Mouse (Mus musculus) gastrocnemius, postnatal 36 days (tissue): Measurements from ENCODE around the gene Abca1. TPM values are rescaled to one million over a fixed set of nuclear protein-coding genes. Genes with fewer than 3 reads are reported as not detected.

ENCODE experiments used
- DNase-seq, 2 experiments: peaks; one replicate each; pipeline ENCODE4 v3.0.0; 2022
- intact Hi-C: fragments of 180-260 bp; cut with DNase I; formaldehyde crosslinking; loops from one replicate; pipeline ENCODE4 v1.15.1; 2025
- long read RNA-seq, 2 experiments: library from polyadenylated mRNA; stranded (forward); transcript quantifications; one replicate each; pipeline ENCODE4 v2.0.0; 2021
- total RNA-seq, 2 experiments: library from RNA; stranded (reverse); gene quantifications; 2 replicates each; pipeline ENCODE4 v1.2.3; 2021

The Abca1 gene
- 1 to 10 TPM; 6.3 to 7.2 TPM for total RNA-seq
- long read RNA-seq, experiment 1, partial matches to known transcripts, result 1 of 1 reads
- long read RNA-seq, experiment 1, other reads (novel, unspliced or antisense), result 0 of 1 reads
- long read RNA-seq, experiment 2, result 0 reads

- DNase-seq, result peak; percentile 82 to 89
- intact Hi-C loops, result loop anchor here (2.0 kb wide), 1 partner anchor 37 kb away; no protein-coding TSS in a partner anchor
Measured at GRCm38 (mm10) chr4:53159767-53160166, at the start of gene Abca1. Gene Abca1 (minus strand): TSS chr4:53159895.

GRCm38 (mm10) chr4:53204482-53204881, 44.8 kb upstream of the Abca1 start:
- no peak for DNase-seq
- intact Hi-C loops, result no loop called here

GRCm38 (mm10) chr4:53203595-53204400, 44.1 kb upstream of the Abca1 start:
- intact Hi-C loops, result no loop called here
- DNase-seq, result no peak

- no peak for DNase-seq
- intact Hi-C loops, result no loop called here
Measured at GRCm38 (mm10) chr4:53200276-53200675, 40.6 kb upstream of the Abca1 start.

GRCm38 (mm10) chr4:53197842-53198241, 38.1 kb upstream of the Abca1 start:
- intact Hi-C loops, result loop anchor here (2.0 to 10.0 kb wide), 2 partner anchors 39 to 83 kb away; partner anchors contain the start of gene Abca1
- DNase-seq, result peak in 1 of 2 experiments; percentile 11

- DNase-seq, result peak; percentile 78 to 88
- intact Hi-C loops, result loop anchor here (2.0 to 10.0 kb wide), 2 partner anchors 37 to 81 kb away; partner anchors contain the start of gene Abca1
Measured at GRCm38 (mm10) chr4:53196058-53196771, 36.5 kb upstream of the Abca1 start.

- intact Hi-C loops, result no loop called here
- DNase-seq, result peak in 1 of 2 experiments; percentile 35
Measured at GRCm38 (mm10) chr4:53187071-53187470, 27.4 kb upstream of the Abca1 start.

GRCm38 (mm10) chr4:53186573-53186972, 26.9 kb upstream of the Abca1 start:
- no peak for DNase-seq
- intact Hi-C loops, result no loop called here

GRCm38 (mm10) chr4:53186141-53186540, 26.4 kb upstream of the Abca1 start:
- intact Hi-C loops, result no loop called here
- no peak for DNase-seq

GRCm38 (mm10) chr4:53181479-53181878, 21.8 kb upstream of the Abca1 start:
- no peak for DNase-seq
- intact Hi-C loops, result no loop called here

GRCm38 (mm10) chr4:53179308-53179820, 19.7 kb upstream of the Abca1 start:
- no peak for DNase-seq
- intact Hi-C loops, result no loop called here

GRCm38 (mm10) chr4:53178489-53178888, 18.8 kb upstream of the Abca1 start:
- intact Hi-C loops, result no loop called here
- no peak for DNase-seq

- intact Hi-C loops, result no loop called here
Measured at GRCm38 (mm10) chr4:53177696-53178095, 18.0 kb upstream of the Abca1 start.

GRCm38 (mm10) chr4:53174906-53175305, 15.2 kb upstream of the Abca1 start:
- intact Hi-C loops, result no loop called here
- no peak for DNase-seq

More at GRCm38 (mm10) chr4:53177696-53178095, 18.0 kb upstream of the Abca1 start:
- DNase-seq, result no peak

GRCm38 (mm10) chr4:53170403-53170802, 10.7 kb upstream of the Abca1 start:
- intact Hi-C loops, result no loop called here
- no peak for DNase-seq

- intact Hi-C loops, result no loop called here
Measured at GRCm38 (mm10) chr4:53165231-53165630, 5.5 kb upstream of the Abca1 start.

GRCm38 (mm10) chr4:53159176-53159575, 519 bp downstream of the Abca1 start:
- intact Hi-C loops, result loop anchor here (2.0 kb wide), 1 partner anchor 38 kb away; no protein-coding TSS in a partner anchor
- DNase-seq, result peak; percentile 16 to 42

More at GRCm38 (mm10) chr4:53165231-53165630, 5.5 kb upstream of the Abca1 start:
- DNase-seq, result no peak

GRCm38 (mm10) chr4:53158634-53159033, 1.1 kb downstream of the Abca1 start:
- DNase-seq, result peak; percentile 81 to 82
- intact Hi-C loops, result loop anchor here (1.0 to 2.0 kb wide), 2 partner anchors 38 to 197 kb away; no protein-coding TSS in a partner anchor

GRCm38 (mm10) chr4:53155471-53155870, 4.2 kb downstream of the Abca1 start:
- intact Hi-C loops, result no loop called here
- no peak for DNase-seq

- intact Hi-C loops, result no loop called here
- DNase-seq, result no peak
Measured at GRCm38 (mm10) chr4:53153711-53154110, 6.0 kb downstream of the Abca1 start.

GRCm38 (mm10) chr4:53153061-53153460, 6.6 kb downstream of the Abca1 start:
- intact Hi-C loops, result no loop called here
- DNase-seq, result no peak
